8 mouse cellular contexts compared by ENCODE assay signal in the genomic region with DNA sequence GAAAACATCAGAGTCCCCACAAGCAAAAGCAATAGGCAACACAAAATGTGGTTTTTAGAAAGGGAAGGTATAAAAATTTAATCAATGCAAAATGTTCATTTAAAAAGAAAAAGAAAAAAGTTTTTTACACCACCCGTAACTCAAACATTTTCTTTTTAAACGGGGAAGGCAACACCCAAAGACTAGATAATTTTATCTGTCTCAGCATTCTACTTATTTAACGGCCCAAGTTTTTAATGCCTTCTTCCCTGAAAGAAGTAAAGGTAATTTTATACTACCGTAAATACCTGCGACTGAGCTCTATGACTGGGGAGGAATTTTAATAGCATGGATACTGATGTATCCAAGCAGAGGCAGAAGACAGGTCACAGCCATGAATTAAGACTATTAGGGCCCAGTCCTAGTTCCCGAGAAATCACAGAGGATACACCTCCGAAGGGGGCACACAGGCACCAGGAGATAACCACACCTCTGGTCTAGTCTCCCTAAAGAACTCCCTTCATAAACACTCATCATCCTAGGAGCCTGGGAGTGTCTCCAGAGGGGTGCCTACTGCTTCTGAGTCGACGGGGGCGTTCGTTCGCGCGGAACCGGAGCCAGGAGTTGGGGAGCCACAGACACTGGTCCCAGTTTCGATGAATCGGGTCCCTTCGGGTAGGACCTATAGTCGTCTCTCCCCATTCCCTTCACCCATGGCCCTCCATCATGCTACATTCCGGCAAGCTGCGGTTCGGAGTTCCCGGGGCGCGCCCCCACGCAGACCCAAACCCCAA. TPM values are rescaled to one million over a fixed set of nuclear protein-coding genes. Genes with fewer than 3 reads are reported as not detected.
A peak's percentile ranks its signal among the peaks of the same experiment; 100 is the strongest.
DNase-seq lines count a peak whose midpoint lies in the region; ATAC-seq and TF ChIP-seq lines count a peak whose summit lies in the region.

No protein-coding gene starts in this region.

- no peaks in the 10 kb centered on the region for H3K27me3 ChIP-seq in Patski
- H3K27me3 ChIP-seq in midbrain, embryonic 15.5 days (replicated peaks) = no peaks in the 10 kb centered on the region

- TF ChIP-seq POLR2A in embryonic fibroblast, embryonic 13.5 days (IDR thresholded peaks at IDR 0.05; ENCODE audit: low read depth, low read length) = no peak

- 7% methylated on average over 26 of the region's 26 CpGs for WGBS in midbrain, embryonic 15.5 days

- no peaks in the 10 kb centered on the region for H3K9me3 ChIP-seq in midbrain, embryonic 15.5 days

- in situ Hi-C loops in Patski (cut with MboI; ENCODE audit: low pct_unique_long_range_greater_than_20kb) = no loop called here

- CTCF ChIA-PET in Patski (lab: Charles Lee) = no interaction called here

- POLR2A ChIA-PET in Patski (lab: Charles Lee) = interaction anchor here (0.8 to 1.2 kb wide), 3 partner anchors 9 to 93 kb away, joined by 3 to 4 read pairs (median 3); no protein-coding TSS in a partner anchor

- peak; percentile 7 for ATAC-seq in Patski
- ATAC-seq in midbrain, embryonic 15.5 days (replicated peaks) = no peak; the same call in 1 of the 2 replicates

- no peak for TF ChIP-seq CTCF in Patski (IDR thresholded peaks at IDR 0.05)
- TF ChIP-seq CTCF in embryonic fibroblast, embryonic 13.5 days (IDR thresholded peaks at IDR 0.05; ENCODE audit: borderline replicate concordance, insufficient read depth, low read length) = no peak

- no peak overlapping the region for H3K27ac ChIP-seq in embryonic fibroblast, embryonic 13.5 days (ENCODE audit: insufficient read depth, low read length)
- peak overlapping the region; percentile 79 for H3K27ac ChIP-seq in midbrain, embryonic 15.5 days

- no peaks in the 10 kb centered on the region for H3K36me3 ChIP-seq in midbrain, embryonic 15.5 days (replicated peaks)

- peak overlapping the region; percentile 86 for H3K4me3 ChIP-seq in embryonic fibroblast, embryonic 13.5 days (ENCODE audit: insufficient read depth, low read length)
- peak overlapping the region; percentile 98 for H3K4me3 ChIP-seq in midbrain, embryonic 15.5 days

- DNase-seq in left cerebral cortex, adult 18-20 months (ENCODE audit: low spot score in 2 of 2) = peak; percentile 29 to 43
- DNase-seq in left cerebral cortex, adult 11 months (ENCODE audit: low spot score) = no peak
- DNase-seq in Patski (ENCODE audit: low read depth, low spot score) = no peak
- DNase-seq in left cerebral cortex, postnatal 36 days (ENCODE audit: low spot score in 2 of 2) = peak; percentile 25 to 41
- DNase-seq in urinary bladder, postnatal 25 days (ENCODE audit: low spot score) = no peak
- DNase-seq in gastrocnemius, postnatal 4 days (ENCODE audit: low spot score in 2 of 2) = no peak

- H3K4me2 ChIP-seq in midbrain, embryonic 15.5 days = peak overlapping the region; percentile 66

- intact Hi-C loops in left cerebral cortex, postnatal 36 days (cut with DNase I) = no loop called here

- H3K4me1 ChIP-seq in embryonic fibroblast, embryonic 13.5 days (ENCODE audit: control insufficient read depth, insufficient read depth, low read length) = peaks cover 3% of the 10 kb centered on the region
- peaks cover 10% of the 10 kb centered on the region for H3K4me1 ChIP-seq in midbrain, embryonic 15.5 days

- peak overlapping the region; percentile 92 for H3K9ac ChIP-seq in midbrain, embryonic 15.5 days

RNA-seq across cellular contexts. Expression of a gene that starts 0.9 kb away (rescaled TPM):
- 100 to 1,000 TPM; 125 to 129 TPM for total RNA-seq in left cerebral cortex, adult 18-20 months (2021)
- 115 TPM for polyA plus RNA-seq in Patski (2021)
- polyA plus RNA-seq in embryonic fibroblast, embryonic 13.5 days (2011; ENCODE audit: insufficient read length, low read depth, missing spikeins) = 186 and 192 TPM in 2 replicates
- 100 to 1,000 TPM; 122 to 126 TPM for total RNA-seq in left cerebral cortex, postnatal 36 days (2021)
- polyA plus RNA-seq in midbrain, embryonic 15.5 days (2015; fragmentation: Nextera tagmentation; extraction: Ambion mirVana) = 71.5 and 73.0 TPM in 2 replicates
- total RNA-seq in gastrocnemius, postnatal 4 days (2021) = 100 to 1,000 TPM; 108 to 117 TPM

Comparison
In these comparisons a context has a peak if more than half of its experiments do, and no peak if none do; other contexts are left out.
1. DNase-seq: peak in left cerebral cortex, adult 18-20 months (2 of 2) and left cerebral cortex, postnatal 36 days (2 of 2); none in left cerebral cortex, adult 11 months (single experiment), Patski (single experiment), urinary bladder, postnatal 25 days (single experiment) and gastrocnemius, postnatal 4 days (0 of 2).